Mouse (Mus musculus) frontal cortex, postnatal 36 days (tissue): ENCODE results near the gene Mrap.

Experiments used
- DNase-seq, 2 experiments: peaks; one replicate each; pipeline ENCODE4 v3.0.0; 2022; ENCODE audit warnings: low spot score in 2 of 2

Gene Mrap

GRCm38 (mm10) chr16:90753386-90753941 is 15.5 kb downstream of the Mrap start:
- DNase-seq = no peak

GRCm38 (mm10) chr16:90759335-90759734 is 21.3 kb downstream of the Mrap start:
- no peak for DNase-seq

GRCm38 (mm10) chr16:90760515-90760914 is 22.5 kb downstream of the Mrap start:
- DNase-seq = no peak

GRCm38 (mm10) chr16:90765195-90765877 is 27.3 kb downstream of the Mrap start:
- no peak for DNase-seq

- DNase-seq = no peak
Measured at GRCm38 (mm10) chr16:90766919-90767454, 29.0 kb downstream of the Mrap start.

GRCm38 (mm10) chr16:90774216-90774615 is 36.2 kb downstream of the Mrap start:
- no peak for DNase-seq

- no peak for DNase-seq
Measured at GRCm38 (mm10) chr16:90774646-90775045, 36.6 kb downstream of the Mrap start.

- no peak for DNase-seq
Measured at GRCm38 (mm10) chr16:90775946-90776520, 38.0 kb downstream of the Mrap start.

GRCm38 (mm10) chr16:90779783-90780182 is 41.8 kb downstream of the Mrap start:
- DNase-seq = no peak

GRCm38 (mm10) chr16:90783302-90783701 is 45.3 kb downstream of the Mrap start:
- no peak for DNase-seq

GRCm38 (mm10) chr16:90785257-90785656 is 47.2 kb downstream of the Mrap start:
- peak in 1 of 2 experiments; percentile 46 for DNase-seq

- DNase-seq = no peak
Measured at GRCm38 (mm10) chr16:90788580-90788979, 50.6 kb downstream of the Mrap start.

GRCm38 (mm10) chr16:90790946-90791345 is 52.9 kb downstream of the Mrap start:
- no peak for DNase-seq

- DNase-seq = peak; percentile 18 to 29
Measured at GRCm38 (mm10) chr16:90792066-90792465, 54.1 kb downstream of the Mrap start.

GRCm38 (mm10) chr16:90792500-90792899 is 54.5 kb downstream of the Mrap start:
- no peak for DNase-seq

GRCm38 (mm10) chr16:90794708-90795107 is 56.7 kb downstream of the Mrap start:
- DNase-seq = no peak

GRCm38 (mm10) chr16:90798446-90798845 is 60.4 kb downstream of the Mrap start:
- no peak for DNase-seq

GRCm38 (mm10) chr16:90798848-90799247 is 60.8 kb downstream of the Mrap start:
- no peak for DNase-seq
